Mouse (Mus musculus) megakaryocyte-erythroid progenitor cell, adult 5-6 weeks (primary cell): ENCODE data around the gene Igbp1b. TPM values are rescaled to one million over a fixed set of nuclear protein-coding genes. Genes with fewer than 3 reads are reported as not detected.

Source experiments
- ATAC-seq: replicated peaks from 2 replicates; pipeline ENCODE4 v1.8.0; 2016; ENCODE audit warnings: mild to moderate bottlenecking, inconsistent platforms; ENCODE audit not compliant: severe bottlenecking, poor library complexity, low FRiP score, low TSS enrichment
- total RNA-seq, 2 experiments: library from RNA; stranded (forward) in 1 of 2; stranded (reverse) in 1 of 2; fragments of 200-1000, 215-1000 nt in 1 of 2; fragments of >200 nt in 1 of 2; fragmentation: Nextera tagmentation in 1 of 2; gene quantifications; 2 replicates each; pipeline ENCODE4 v1.2.3; 2014 to 2017

Igbp1b gene
- total RNA-seq (2014; fragmentation: Nextera tagmentation) = not detected in 2 replicates
- not detected in 2 replicates for total RNA-seq (2017)

- ATAC-seq = no peak
These were observed at the start of gene Igbp1b for GRCm38 (mm10) chr6:138658516-138658915. Gene Igbp1b (minus strand): TSS chr6:138658544.

- no peak for ATAC-seq
These were observed 24.6 kb upstream of the Igbp1b start for GRCm38 (mm10) chr6:138682959-138683358.

- no peak for ATAC-seq
These were observed 14.4 kb upstream of the Igbp1b start for GRCm38 (mm10) chr6:138672704-138673141.

- no peak for ATAC-seq
These were observed 7.1 kb upstream of the Igbp1b start for GRCm38 (mm10) chr6:138665416-138665815.

GRCm38 (mm10) chr6:138645604-138646003 is 12.7 kb downstream of the Igbp1b start:
- ATAC-seq = no peak

- ATAC-seq = no peak
These were observed 19.0 kb downstream of the Igbp1b start for GRCm38 (mm10) chr6:138639351-138639750.

GRCm38 (mm10) chr6:138620786-138621185 is 37.6 kb downstream of the Igbp1b start:
- no peak for ATAC-seq

GRCm38 (mm10) chr6:138618396-138618795 is 39.9 kb downstream of the Igbp1b start:
- ATAC-seq = no peak

Other genes with a start within 250 kb of the Igbp1b start
- gene Lmo3, start 76.6 kb downstream of the Igbp1b start, total RNA-seq (2014; fragmentation: Nextera tagmentation) = not detected in 2 replicates
- gene Lmo3, start 76.6 kb downstream of the Igbp1b start, total RNA-seq (2017) = not detected in 2 replicates